Mouse (Mus musculus) erythroid progenitor cell, adult 5-6 weeks (primary cell): ENCODE measurements around the gene Sugct. TPM values are rescaled to one million over a fixed set of nuclear protein-coding genes. Genes with fewer than 3 reads are reported as not detected.

Experiments
- ATAC-seq: replicated peaks from 2 replicates; pipeline ENCODE4 v1.8.0; 2016; ENCODE audit warnings: moderate number of reproducible peaks, mild to moderate bottlenecking, moderate TSS enrichment, inconsistent platforms; ENCODE audit not compliant: poor library complexity, low FRiP score, severe bottlenecking
- total RNA-seq, 2 experiments: library from RNA; stranded (forward) in 1 of 2; stranded (reverse) in 1 of 2; fragments of 150-400 nt in 1 of 2; fragments of 186-747, 209-891 nt in 1 of 2; gene quantifications; 2 replicates each; pipeline versions ENCODE4 v1.2.3 to v1.2.4; 2015 to 2017; ENCODE audit warnings: low replicate concordance in 2 of 2

The Sugct gene
- total RNA-seq (2015; ENCODE audit: low replicate concordance) (2.2 TPM in 1 of 2 replicates, not detected in the other), total RNA-seq (2017; ENCODE audit: low replicate concordance) (not detected in 2 replicates)

GRCm38 (mm10) chr13:17694911-17695699, at the start of gene Sugct, which contains the start of gene Mplkip:
Gene Sugct (minus strand): TSS chr13:17695553.
Gene Mplkip (plus strand): TSS chr13:17695192.
- peak; percentile 94 for ATAC-seq

- ATAC-seq = no peak
Measured at GRCm38 (mm10) chr13:17728798-17729197, 33.4 kb upstream of the Sugct start.

GRCm38 (mm10) chr13:17727922-17728321, 32.6 kb upstream of the Sugct start:
- no peak for ATAC-seq

- ATAC-seq = no peak
Measured at GRCm38 (mm10) chr13:17717357-17717756, 22.0 kb upstream of the Sugct start.

GRCm38 (mm10) chr13:17708784-17709311, 13.5 kb upstream of the Sugct start:
- no peak for ATAC-seq

- ATAC-seq = no peak
Measured at GRCm38 (mm10) chr13:17705188-17705826, 10.0 kb upstream of the Sugct start.

GRCm38 (mm10) chr13:17702311-17702710, 7.0 kb upstream of the Sugct start:
- no peak for ATAC-seq

GRCm38 (mm10) chr13:17701322-17701721, 6.0 kb upstream of the Sugct start:
- ATAC-seq = no peak

GRCm38 (mm10) chr13:17700090-17700715, 4.8 kb upstream of the Sugct start:
- ATAC-seq = no peak

GRCm38 (mm10) chr13:17695898-17696580, 686 bp upstream of the Sugct start:
- no peak for ATAC-seq

GRCm38 (mm10) chr13:17694414-17694813, 939 bp downstream of the Sugct start:
- peak; percentile 25 for ATAC-seq

- ATAC-seq = no peak
Measured at GRCm38 (mm10) chr13:17693816-17694215, 1.5 kb downstream of the Sugct start.

GRCm38 (mm10) chr13:17691436-17691835, 3.9 kb downstream of the Sugct start:
- ATAC-seq = no peak

GRCm38 (mm10) chr13:17690686-17691085, 4.7 kb downstream of the Sugct start:
- no peak for ATAC-seq

GRCm38 (mm10) chr13:17689461-17689860, 5.9 kb downstream of the Sugct start:
- ATAC-seq = no peak

- no peak for ATAC-seq
Measured at GRCm38 (mm10) chr13:17671122-17671521, 24.2 kb downstream of the Sugct start.

- no peak for ATAC-seq
Measured at GRCm38 (mm10) chr13:17667380-17667779, 28.0 kb downstream of the Sugct start.

GRCm38 (mm10) chr13:17642294-17642693, 53.1 kb downstream of the Sugct start:
- no peak for ATAC-seq

GRCm38 (mm10) chr13:17638008-17638407, 57.3 kb downstream of the Sugct start:
- ATAC-seq = no peak

- ATAC-seq = no peak
Measured at GRCm38 (mm10) chr13:17627108-17627507, 68.2 kb downstream of the Sugct start.
